In genomic region chr14:36624134-36624533, GRCm38 (mm10) we compare ENCODE assay signal across 29 mouse cellular contexts.
DNase-seq lines count a peak whose midpoint lies in the region; ATAC-seq and TF ChIP-seq lines count a peak whose summit lies in the region.
"Had no signal": no experiment of that assay in that cellular context is flagged by ENCODE, and none has a peak within 500 bp of the region (broad histone marks: within the 10 kb centered on the region; RNA-seq: fewer than 3 reads in every experiment).

No protein-coding gene starts in this region.

- H3K4me2 ChIP-seq in hindbrain, embryonic 14.5 days (replicated peaks): no peak overlapping the region
- H3K4me2 ChIP-seq in hindbrain, embryonic 12.5 days (replicated peaks): no peak overlapping the region
- H3K4me2 ChIP-seq in midbrain, embryonic 14.5 days (ENCODE audit: low read length): no peak overlapping the region
- no peak overlapping the region for H3K4me2 ChIP-seq in midbrain, embryonic 11.5 days
- H3K4me2 ChIP-seq in forebrain, postnatal 0 days (ENCODE audit: low read depth): no peak overlapping the region
- H3K4me2 ChIP-seq: heart, embryonic 13.5 days; hindbrain, embryonic 13.5 days; limb, embryonic 15.5 days had no signal

- H3K9ac ChIP-seq in hindbrain, embryonic 14.5 days: no peak overlapping the region
- no peak overlapping the region for H3K9ac ChIP-seq in hindbrain, embryonic 12.5 days
- H3K9ac ChIP-seq in midbrain, embryonic 14.5 days (replicated peaks; ENCODE audit: low read length): no peak overlapping the region
- H3K9ac ChIP-seq in midbrain, embryonic 11.5 days (ENCODE audit: low read length): no peak overlapping the region
- H3K9ac ChIP-seq in forebrain, postnatal 0 days: no peak overlapping the region
- H3K9ac ChIP-seq: heart, embryonic 13.5 days; hindbrain, embryonic 13.5 days; limb, embryonic 15.5 days; liver, embryonic 14.5 days had no signal

- no peak for TF ChIP-seq POLR2A in olfactory bulb, adult 2 months (IDR thresholded peaks at IDR 0.05; ENCODE audit: insufficient read depth, low read depth, low read length)

- no peak for DNase-seq in hindbrain, embryonic 14.5 days (ENCODE audit: low spot score)
- DNase-seq in midbrain, embryonic 14.5 days: peak; percentile 40
- DNase-seq in midbrain, embryonic 11.5 days (ENCODE audit: low spot score, missing footprints): no peak
- DNase-seq in forebrain, postnatal 0 days: peak; percentile 32
- DNase-seq in MN1 (ENCODE audit: low spot score): no peak
- DNase-seq: adrenal gland, adult 2 months; adrenal gland, postnatal 36 days; cerebellum, adult 11 months; cerebellum, adult 9-10 months; cerebellum, postnatal 36 days; gastrocnemius, adult 2 months; heart, adult 2 months; heart, postnatal 10 days; kidney, adult 2 months; kidney, postnatal 4 days; layer of hippocampus, adult 9-11 months; lung, adult 2 months; lung, postnatal 10 days; thymus, postnatal 4 days had no signal

- 75% methylated on average over 1 of the region's 1 CpGs for WGBS in hindbrain, embryonic 14.5 days
- 82% methylated on average over 1 of the region's 1 CpGs for WGBS in hindbrain, embryonic 12.5 days
- 76% methylated on average over 1 of the region's 1 CpGs for WGBS in midbrain, embryonic 14.5 days
- WGBS in midbrain, embryonic 11.5 days: 100% methylated on average over 1 of the region's 1 CpGs
- WGBS in forebrain, postnatal 0 days: 76% methylated on average over 1 of the region's 1 CpGs
- 44% methylated on average over 1 of the region's 1 CpGs for WGBS in olfactory bulb, adult 2 months

- no peaks in the 10 kb centered on the region for H3K9me3 ChIP-seq in hindbrain, embryonic 14.5 days (ENCODE audit: control insufficient read depth, low read length)
- no peaks in the 10 kb centered on the region for H3K9me3 ChIP-seq in hindbrain, embryonic 12.5 days (replicated peaks)
- H3K9me3 ChIP-seq in midbrain, embryonic 14.5 days (ENCODE audit: control insufficient read depth, low read length): no peaks in the 10 kb centered on the region
- H3K9me3 ChIP-seq in midbrain, embryonic 11.5 days (ENCODE audit: control insufficient read depth, low read length): no peaks in the 10 kb centered on the region
- no peaks in the 10 kb centered on the region for H3K9me3 ChIP-seq in forebrain, postnatal 0 days (ENCODE audit: low read length)
- H3K9me3 ChIP-seq: heart, embryonic 13.5 days; hindbrain, embryonic 13.5 days; limb, embryonic 10.5 days; limb, embryonic 15.5 days had no signal

- H3K4me3 ChIP-seq in hindbrain, embryonic 14.5 days (replicated peaks; ENCODE audit: low read length): no peak overlapping the region
- H3K4me3 ChIP-seq in hindbrain, embryonic 12.5 days: no peak overlapping the region
- no peak overlapping the region for H3K4me3 ChIP-seq in midbrain, embryonic 14.5 days (replicated peaks; ENCODE audit: low read depth, low read length)
- H3K4me3 ChIP-seq in midbrain, embryonic 11.5 days (ENCODE audit: low read depth, low read length): no peak overlapping the region
- no peak overlapping the region for H3K4me3 ChIP-seq in forebrain, postnatal 0 days (ENCODE audit: low read depth, low read length)
- H3K4me3 ChIP-seq in olfactory bulb, adult 2 months (ENCODE audit: insufficient read depth, low read depth, low read length): no peak overlapping the region
- H3K4me3 ChIP-seq: gastrocnemius, adult 2 months; heart, adult 2 months; heart, embryonic 13.5 days; hindbrain, embryonic 13.5 days; limb, embryonic 10.5 days; limb, embryonic 15.5 days had no signal

- ATAC-seq in hindbrain, embryonic 14.5 days (ENCODE audit: low FRiP score): 0 out of 2 replicates have a peak, but pooled peaks have one; percentile 59
- no peak for ATAC-seq in hindbrain, embryonic 12.5 days (ENCODE audit: low FRiP score)
- no peak; the same call in 1 of the 2 replicates for ATAC-seq in midbrain, embryonic 14.5 days (ENCODE audit: low FRiP score, low TSS enrichment)
- no peak for ATAC-seq in midbrain, embryonic 11.5 days (ENCODE audit: low FRiP score)
- peak; percentile 95 for ATAC-seq in forebrain, postnatal 0 days
- ATAC-seq in cerebellum, adult (ENCODE audit: insufficient number of reproducible peaks, low FRiP score, low TSS enrichment): no peak
- ATAC-seq: activated CD4-positive, CD25-positive, alpha-beta regulatory T cell, adult 4 months had no signal

- TF ChIP-seq CTCF in forebrain, postnatal 0 days (IDR thresholded peaks at IDR 0.05; ENCODE audit: low read depth): 0 out of 2 replicates have a peak, but pooled peaks have one; percentile 15
- no peak for TF ChIP-seq CTCF in olfactory bulb, adult 2 months (IDR thresholded peaks at IDR 0.05; ENCODE audit: insufficient read depth, low read depth, low read length)

- H3K27ac ChIP-seq in hindbrain, embryonic 14.5 days: no peak overlapping the region
- no peak overlapping the region for H3K27ac ChIP-seq in hindbrain, embryonic 12.5 days
- no peak overlapping the region for H3K27ac ChIP-seq in midbrain, embryonic 14.5 days (replicated peaks; ENCODE audit: low read depth, low read length)
- no peak overlapping the region for H3K27ac ChIP-seq in midbrain, embryonic 11.5 days (ENCODE audit: low read depth, low read length)
- H3K27ac ChIP-seq in forebrain, postnatal 0 days (ENCODE audit: low read depth, low read length): no peak overlapping the region
- peak overlapping the region; percentile 82 for H3K27ac ChIP-seq in olfactory bulb, adult 2 months (ENCODE audit: insufficient read depth, low read depth, low read length)
- H3K27ac ChIP-seq: gastrocnemius, adult 2 months; heart, adult 2 months; heart, embryonic 13.5 days; hindbrain, embryonic 13.5 days; limb, embryonic 10.5 days; limb, embryonic 15.5 days; liver, embryonic 14.5 days; macrophage had no signal

- H3K4me1 ChIP-seq in hindbrain, embryonic 14.5 days (replicated peaks; ENCODE audit: control insufficient read depth, insufficient read depth, low read length): 0 out of 2 replicates have a peak, but pooled peaks cover 2% of the 10 kb centered on the region
- no peaks in the 10 kb centered on the region; the same call in 1 of the 2 replicates for H3K4me1 ChIP-seq in hindbrain, embryonic 12.5 days
- no peaks in the 10 kb centered on the region for H3K4me1 ChIP-seq in midbrain, embryonic 14.5 days (ENCODE audit: control insufficient read depth, insufficient read depth, low read length)
- H3K4me1 ChIP-seq in midbrain, embryonic 11.5 days (ENCODE audit: control insufficient read depth, insufficient read depth, low read length): no peaks in the 10 kb centered on the region
- no peaks in the 10 kb centered on the region for H3K4me1 ChIP-seq in forebrain, postnatal 0 days (ENCODE audit: insufficient read depth)
- no peaks in the 10 kb centered on the region for H3K4me1 ChIP-seq in olfactory bulb, adult 2 months (ENCODE audit: control insufficient read depth, insufficient read depth, low read length)
- H3K4me1 ChIP-seq: hindbrain, embryonic 13.5 days; limb, embryonic 10.5 days; limb, embryonic 15.5 days had no signal

- H3K36me3 ChIP-seq in hindbrain, embryonic 14.5 days (replicated peaks; ENCODE audit: control insufficient read depth, insufficient read depth): no peaks in the 10 kb centered on the region
- no peaks in the 10 kb centered on the region for H3K36me3 ChIP-seq in hindbrain, embryonic 12.5 days
- H3K36me3 ChIP-seq in midbrain, embryonic 14.5 days (ENCODE audit: control insufficient read depth, insufficient read depth, low read length): no peaks in the 10 kb centered on the region
- H3K36me3 ChIP-seq in midbrain, embryonic 11.5 days (ENCODE audit: control insufficient read depth, insufficient read depth, low read length): no peaks in the 10 kb centered on the region
- no peaks in the 10 kb centered on the region for H3K36me3 ChIP-seq in forebrain, postnatal 0 days (ENCODE audit: insufficient read depth)
- H3K36me3 ChIP-seq: heart, embryonic 13.5 days; hindbrain, embryonic 13.5 days; limb, embryonic 10.5 days; limb, embryonic 15.5 days had no signal

- no peaks in the 10 kb centered on the region for H3K27me3 ChIP-seq in hindbrain, embryonic 14.5 days (ENCODE audit: control insufficient read depth, insufficient read depth, low read length)
- no peaks in the 10 kb centered on the region for H3K27me3 ChIP-seq in hindbrain, embryonic 12.5 days
- no peaks in the 10 kb centered on the region for H3K27me3 ChIP-seq in midbrain, embryonic 14.5 days (ENCODE audit: control insufficient read depth, insufficient read depth, low read length)
- H3K27me3 ChIP-seq in midbrain, embryonic 11.5 days (ENCODE audit: control insufficient read depth, insufficient read depth, low read length): no peaks in the 10 kb centered on the region
- no peaks in the 10 kb centered on the region for H3K27me3 ChIP-seq in forebrain, postnatal 0 days (ENCODE audit: insufficient read depth, low read length)
- H3K27me3 ChIP-seq: heart, embryonic 13.5 days; hindbrain, embryonic 13.5 days; limb, embryonic 15.5 days had no signal

Comparison
In these comparisons a context has a peak if more than half of its experiments do, and no peak if none do; other contexts are left out.
1. ATAC-seq: peak in hindbrain, embryonic 14.5 days (single experiment) and forebrain, postnatal 0 days (single experiment); none in hindbrain, embryonic 12.5 days (single experiment), midbrain, embryonic 14.5 days (single experiment), midbrain, embryonic 11.5 days (single experiment) and cerebellum, adult (single experiment).
2. DNase-seq: peak in midbrain, embryonic 14.5 days (single experiment) and forebrain, postnatal 0 days (single experiment); none in hindbrain, embryonic 14.5 days (single experiment), midbrain, embryonic 11.5 days (single experiment) and MN1 (single experiment).